Mouse (Mus musculus) brain, embryonic 14.5 days (tissue): ENCODE measurements around the gene Osbpl8.

Experiments used
- CTCF ChIP-seq: fragments of 200-500 bp; IDR thresholded peaks from 2 replicates; pipeline ENCODE4 v1.5.1; 2012; ENCODE audit warnings: inconsistent platforms, mild to moderate bottlenecking, moderate library complexity, borderline replicate concordance; ENCODE audit not compliant: insufficient read depth, insufficient read length; ENCODE audit errors: extremely low read depth
- POLR2A ChIP-seq: fragments of 200-500 bp; IDR thresholded peaks from 2 replicates; pipeline ENCODE4 v1.6.1; 2012; ENCODE audit warnings: mild to moderate bottlenecking, inconsistent platforms, borderline replicate concordance; ENCODE audit not compliant: poor library complexity, insufficient read depth, insufficient read length, severe bottlenecking; ENCODE audit errors: extremely low read depth

- TF ChIP-seq CTCF: no peak
- TF ChIP-seq POLR2A: no peak
Measured at GRCm38 (mm10) chr10:111183634-111184270, 19.2 kb downstream of the Osbpl8 start.
